Mouse (Mus musculus): ENCODE results near the gene Bsnd. TPM values are rescaled to one million over a fixed set of nuclear protein-coding genes. Genes with fewer than 3 reads are reported as not detected.

Bsnd gene
- polyA plus RNA-seq, 1 experiment from 2014 or later, result not detected

GRCm38 (mm10) chr4:106449306-106449705, 42.8 kb downstream of the Bsnd start:
- no peak for ATAC-seq (ENCODE audit: low FRiP score)
- Histone ChIP-seq H3K4me3 (ENCODE audit: low read depth, low read length) (no peak overlapping the region), H3K9me3 (ENCODE audit: control insufficient read depth, low read length) (no peaks in the 10 kb centered on the region), H3K4me2 (replicated peaks; ENCODE audit: low read depth, low read length) (no peak overlapping the region), H3K4me1 (replicated peaks; ENCODE audit: control insufficient read depth, insufficient read depth, low read length) (no peaks in the 10 kb centered on the region), H3K36me3 (ENCODE audit: control insufficient read depth, insufficient read depth, low read length) (no peaks in the 10 kb centered on the region), H3K9ac (ENCODE audit: low read depth, low read length) (no peak overlapping the region), H3K27ac (ENCODE audit: low read depth, low read length) (no peak overlapping the region), H3K27me3 (ENCODE audit: control insufficient read depth, insufficient read depth, low read length) (no peaks in the 10 kb centered on the region)
- 91% methylated on average over 8 of the region's 8 CpGs for WGBS
- DNase-seq (ENCODE audit: low spot score), result no peak

GRCm38 (mm10) chr4:106443182-106443581, 48.9 kb downstream of the Bsnd start:
- ATAC-seq (ENCODE audit: low FRiP score) (no peak), DNase-seq (ENCODE audit: low spot score) (no peak)
- Histone ChIP-seq H3K4me1 (replicated peaks; ENCODE audit: control insufficient read depth, insufficient read depth, low read length) (no peaks in the 10 kb centered on the region), H3K9me3 (ENCODE audit: control insufficient read depth, low read length) (no peaks in the 10 kb centered on the region), H3K4me3 (ENCODE audit: low read depth, low read length) (no peak overlapping the region), H3K27me3 (ENCODE audit: control insufficient read depth, insufficient read depth, low read length) (no peaks in the 10 kb centered on the region), H3K36me3 (ENCODE audit: control insufficient read depth, insufficient read depth, low read length) (0 out of 2 replicates have a peak, but pooled peaks cover 2% of the 10 kb centered on the region), H3K9ac (ENCODE audit: low read depth, low read length) (no peak overlapping the region), H3K4me2 (replicated peaks; ENCODE audit: low read depth, low read length) (no peak overlapping the region), H3K27ac (ENCODE audit: low read depth, low read length) (no peak overlapping the region)
- 89% methylated on average over 6 of the region's 6 CpGs for WGBS

GRCm38 (mm10) chr4:106438763-106439162, 53.3 kb downstream of the Bsnd start:
- Histone ChIP-seq H3K36me3 (ENCODE audit: control insufficient read depth, insufficient read depth, low read length) (0 out of 2 replicates have a peak, but pooled peaks cover 6% of the 10 kb centered on the region), H3K4me1 (replicated peaks; ENCODE audit: control insufficient read depth, insufficient read depth, low read length) (no peaks in the 10 kb centered on the region), H3K9me3 (ENCODE audit: control insufficient read depth, low read length) (no peaks in the 10 kb centered on the region), H3K4me2 (replicated peaks; ENCODE audit: low read depth, low read length) (no peak overlapping the region), H3K27ac (ENCODE audit: low read depth, low read length) (no peak overlapping the region), H3K4me3 (ENCODE audit: low read depth, low read length) (no peak overlapping the region), H3K27me3 (ENCODE audit: control insufficient read depth, insufficient read depth, low read length) (no peaks in the 10 kb centered on the region), H3K9ac (ENCODE audit: low read depth, low read length) (no peak overlapping the region)
- WGBS, result 93% methylated on average over 5 of the region's 5 CpGs
- ATAC-seq (ENCODE audit: low FRiP score) (no peak), DNase-seq (ENCODE audit: low spot score) (no peak)

GRCm38 (mm10) chr4:106437207-106437606, 54.9 kb downstream of the Bsnd start:
- no peak overlapping the region for H3K4me2 ChIP-seq (replicated peaks; ENCODE audit: low read depth, low read length)
- H3K36me3 ChIP-seq (ENCODE audit: control insufficient read depth, insufficient read depth, low read length), result peaks cover 6% of the 10 kb centered on the region; the same call in 1 of the 2 replicates
- 97% methylated on average over 5 of the region's 5 CpGs for WGBS

GRCm38 (mm10) chr4:106436475-106436874, 55.6 kb downstream of the Bsnd start:
- Histone ChIP-seq H3K9me3 (ENCODE audit: control insufficient read depth, low read length) (no peaks in the 10 kb centered on the region), H3K27me3 (ENCODE audit: control insufficient read depth, insufficient read depth, low read length) (no peaks in the 10 kb centered on the region), H3K27ac (ENCODE audit: low read depth, low read length) (no peak overlapping the region), H3K4me1 (replicated peaks; ENCODE audit: control insufficient read depth, insufficient read depth, low read length) (no peaks in the 10 kb centered on the region), H3K4me2 (replicated peaks; ENCODE audit: low read depth, low read length) (no peak overlapping the region), H3K9ac (ENCODE audit: low read depth, low read length) (no peak overlapping the region), H3K4me3 (ENCODE audit: low read depth, low read length) (no peak overlapping the region), H3K36me3 (ENCODE audit: control insufficient read depth, insufficient read depth, low read length) (peaks cover 11% of the 10 kb centered on the region; the same call in 1 of the 2 replicates)
- WGBS, result 74% methylated on average over 4 of the region's 4 CpGs
- ATAC-seq (ENCODE audit: low FRiP score), result no peak
- DNase-seq (ENCODE audit: low spot score), result peak; percentile 75

More at GRCm38 (mm10) chr4:106437207-106437606, 54.9 kb downstream of the Bsnd start:
- Histone ChIP-seq H3K9ac (ENCODE audit: low read depth, low read length) (no peak overlapping the region), H3K4me3 (ENCODE audit: low read depth, low read length) (no peak overlapping the region), H3K27ac (ENCODE audit: low read depth, low read length) (no peak overlapping the region), H3K9me3 (ENCODE audit: control insufficient read depth, low read length) (no peaks in the 10 kb centered on the region), H3K4me1 (replicated peaks; ENCODE audit: control insufficient read depth, insufficient read depth, low read length) (no peaks in the 10 kb centered on the region), H3K27me3 (ENCODE audit: control insufficient read depth, insufficient read depth, low read length) (no peaks in the 10 kb centered on the region)
- ATAC-seq (ENCODE audit: low FRiP score) (no peak), DNase-seq (ENCODE audit: low spot score) (no peak)

- DNase-seq (ENCODE audit: low spot score) (no peak), ATAC-seq (ENCODE audit: low FRiP score) (no peak)
- H3K9ac ChIP-seq (ENCODE audit: low read depth, low read length), result no peak overlapping the region
- H3K4me2 ChIP-seq (replicated peaks; ENCODE audit: low read depth, low read length), result no peak overlapping the region
- H3K27ac ChIP-seq (ENCODE audit: low read depth, low read length), result no peak overlapping the region
- H3K4me3 ChIP-seq (ENCODE audit: low read depth, low read length), result no peak overlapping the region
- WGBS, result 89% methylated on average over 2 of the region's 2 CpGs
- no peaks in the 10 kb centered on the region for H3K4me1 ChIP-seq (replicated peaks; ENCODE audit: control insufficient read depth, insufficient read depth, low read length)
- peaks cover 11% of the 10 kb centered on the region; the same call in 1 of the 2 replicates for H3K36me3 ChIP-seq (ENCODE audit: control insufficient read depth, insufficient read depth, low read length)
- H3K9me3 ChIP-seq (ENCODE audit: control insufficient read depth, low read length), result no peaks in the 10 kb centered on the region
- no peaks in the 10 kb centered on the region for H3K27me3 ChIP-seq (ENCODE audit: control insufficient read depth, insufficient read depth, low read length)
Observed at GRCm38 (mm10) chr4:106435426-106435825, 56.7 kb downstream of the Bsnd start.

Other genes starting within 250 kb of the Bsnd start
- 10.2 and 12.5 TPM in 2 replicates for gene Usp24, start 176.1 kb downstream of the Bsnd start, polyA plus RNA-seq (2014; fragmentation: Nextera tagmentation; extraction: Ambion mirVana)
- gene Pcsk9, start 28.0 kb downstream of the Bsnd start, polyA plus RNA-seq (2014; fragmentation: Nextera tagmentation; extraction: Ambion mirVana), result 0.68 and 0.81 TPM in 2 replicates
- 29.6 and 34.9 TPM in 2 replicates for gene Dhcr24, start 68.8 kb upstream of the Bsnd start, polyA plus RNA-seq (2014; fragmentation: Nextera tagmentation; extraction: Ambion mirVana)
- 0.17 and 0.19 TPM in 2 replicates for gene Lexm, start 125.0 kb upstream of the Bsnd start, polyA plus RNA-seq (2014; fragmentation: Nextera tagmentation; extraction: Ambion mirVana)
- gene Ttc22, start 130.1 kb upstream of the Bsnd start, polyA plus RNA-seq (2014; fragmentation: Nextera tagmentation; extraction: Ambion mirVana), result 0.08 and 0.13 TPM in 2 replicates
- 9.6 and 10.3 TPM in 2 replicates for gene Pars2, start 158.8 kb upstream of the Bsnd start, polyA plus RNA-seq (2014; fragmentation: Nextera tagmentation; extraction: Ambion mirVana)
- 78.5 and 95.4 TPM in 2 replicates for gene Ttc4, start 186.7 kb upstream of the Bsnd start, polyA plus RNA-seq (2014; fragmentation: Nextera tagmentation; extraction: Ambion mirVana)
- gene Mroh7, start 238.6 kb upstream of the Bsnd start, polyA plus RNA-seq (2014; fragmentation: Nextera tagmentation; extraction: Ambion mirVana), result 0.25 TPM in 1 of 2 replicates, not detected in the other
- not detected in 2 replicates for gene Fam151a, start 241.6 kb upstream of the Bsnd start, polyA plus RNA-seq (2014; fragmentation: Nextera tagmentation; extraction: Ambion mirVana)

Measured in hindbrain, embryonic 11.5 days (tissue).